Mouse (Mus musculus): ENCODE data around the gene Prx. TPM values are rescaled to one million over a fixed set of nuclear protein-coding genes. Genes with fewer than 3 reads are reported as not detected.

Gene Prx
- total and polyA plus RNA-seq, 2 experiments from 2014 or later, result 1.5 to 3.2 TPM

GRCm38 (mm10) chr7:27473835-27474489 is 25.2 kb upstream of the Prx start:
- ATAC-seq (ENCODE audit: low FRiP score) (no peak), DNase-seq (ENCODE audit: low spot score) (no peak)
- no peak for TF ChIP-seq CTCF (IDR thresholded peaks at IDR 0.05)
- Histone ChIP-seq H3K27me3 (ENCODE audit: insufficient read depth, low read length) (no peaks in the 10 kb centered on the region), H3K4me2 (ENCODE audit: low read depth, low read length, poor library complexity, severe bottlenecking) (peak overlapping the region; percentile 87), H3K36me3 (ENCODE audit: insufficient read depth, low read length) (0 out of 2 replicates have a peak, but pooled peaks cover 3% of the 10 kb centered on the region), H3K9ac (replicated peaks; ENCODE audit: low read length, poor library complexity, severe bottlenecking) (peak overlapping the region; percentile 36; the same call in 1 of the 2 replicates), H3K27ac (ENCODE audit: low read depth, low read length) (peak overlapping the region; percentile 60), H3K4me1 (ENCODE audit: insufficient read depth, low read length) (no peaks in the 10 kb centered on the region), H3K9me3 (ENCODE audit: low read length) (no peaks in the 10 kb centered on the region), H3K4me3 (ENCODE audit: low read depth, low read length) (peak overlapping the region; percentile 57)
- WGBS, result under 1% methylated on average over 34 of the region's 34 CpGs

- Histone ChIP-seq H3K4me2 (ENCODE audit: low read depth, low read length, poor library complexity, severe bottlenecking) (peak overlapping the region; percentile 87), H3K27me3 (ENCODE audit: insufficient read depth, low read length) (no peaks in the 10 kb centered on the region), H3K27ac (ENCODE audit: low read depth, low read length) (peak overlapping the region; percentile 60), H3K36me3 (ENCODE audit: insufficient read depth, low read length) (0 out of 2 replicates have a peak, but pooled peaks cover 3% of the 10 kb centered on the region), H3K4me1 (ENCODE audit: insufficient read depth, low read length) (no peaks in the 10 kb centered on the region), H3K4me3 (ENCODE audit: low read depth, low read length) (peak overlapping the region; percentile 57), H3K9ac (replicated peaks; ENCODE audit: low read length, poor library complexity, severe bottlenecking) (no peak overlapping the region; the same call in 1 of the 2 replicates), H3K9me3 (ENCODE audit: low read length) (no peaks in the 10 kb centered on the region)
- DNase-seq (ENCODE audit: low spot score) (peak; percentile 99), ATAC-seq (ENCODE audit: low FRiP score) (peak; percentile 91)
- WGBS, result under 1% methylated on average over 23 of the region's 23 CpGs
- TF ChIP-seq CTCF (IDR thresholded peaks at IDR 0.05), result peak; percentile 77
Observed at GRCm38 (mm10) chr7:27474490-27474954, 24.6 kb upstream of the Prx start.

GRCm38 (mm10) chr7:27475596-27475995 is 23.5 kb upstream of the Prx start:
- H3K4me2 ChIP-seq (ENCODE audit: low read depth, low read length, poor library complexity, severe bottlenecking), result no peak overlapping the region
- DNase-seq (ENCODE audit: low spot score), result no peak
- H3K36me3 ChIP-seq (ENCODE audit: insufficient read depth, low read length), result 0 out of 2 replicates have a peak, but pooled peaks cover 3% of the 10 kb centered on the region
- no peaks in the 10 kb centered on the region for H3K9me3 ChIP-seq (ENCODE audit: low read length)
- H3K27ac ChIP-seq (ENCODE audit: low read depth, low read length), result no peak overlapping the region
- H3K27me3 ChIP-seq (ENCODE audit: insufficient read depth, low read length), result no peaks in the 10 kb centered on the region
- WGBS, result 95% methylated on average over 2 of the region's 2 CpGs
- no peak for TF ChIP-seq CTCF (IDR thresholded peaks at IDR 0.05)
- H3K4me3 ChIP-seq (ENCODE audit: low read depth, low read length), result no peak overlapping the region
- ATAC-seq (ENCODE audit: low FRiP score), result no peak
- H3K4me1 ChIP-seq (ENCODE audit: insufficient read depth, low read length), result no peaks in the 10 kb centered on the region
- H3K9ac ChIP-seq (replicated peaks; ENCODE audit: low read length, poor library complexity, severe bottlenecking), result no peak overlapping the region

GRCm38 (mm10) chr7:27476098-27476635 is 23.0 kb upstream of the Prx start:
- no peaks in the 10 kb centered on the region for H3K9me3 ChIP-seq (ENCODE audit: low read length)
- WGBS, result 95% methylated on average over 14 of the region's 14 CpGs
- no peak overlapping the region for H3K4me3 ChIP-seq (ENCODE audit: low read depth, low read length)
- H3K27ac ChIP-seq (ENCODE audit: low read depth, low read length), result no peak overlapping the region
- H3K27me3 ChIP-seq (ENCODE audit: insufficient read depth, low read length), result no peaks in the 10 kb centered on the region
- ATAC-seq (ENCODE audit: low FRiP score), result no peak
- H3K4me1 ChIP-seq (ENCODE audit: insufficient read depth, low read length), result no peaks in the 10 kb centered on the region
- 0 out of 2 replicates have a peak, but pooled peaks cover 3% of the 10 kb centered on the region for H3K36me3 ChIP-seq (ENCODE audit: insufficient read depth, low read length)
- no peak overlapping the region for H3K4me2 ChIP-seq (ENCODE audit: low read depth, low read length, poor library complexity, severe bottlenecking)
- no peak for DNase-seq (ENCODE audit: low spot score)
- no peak overlapping the region for H3K9ac ChIP-seq (replicated peaks; ENCODE audit: low read length, poor library complexity, severe bottlenecking)
- no peak for TF ChIP-seq CTCF (IDR thresholded peaks at IDR 0.05)

GRCm38 (mm10) chr7:27478561-27478960 is 20.6 kb upstream of the Prx start:
- H3K4me3 ChIP-seq (ENCODE audit: low read depth, low read length), result no peak overlapping the region
- TF ChIP-seq CTCF (IDR thresholded peaks at IDR 0.05), result no peak
- H3K4me1 ChIP-seq (ENCODE audit: insufficient read depth, low read length), result no peaks in the 10 kb centered on the region
- no peak for ATAC-seq (ENCODE audit: low FRiP score)
- H3K27ac ChIP-seq (ENCODE audit: low read depth, low read length), result no peak overlapping the region
- DNase-seq (ENCODE audit: low spot score), result no peak
- 0 out of 2 replicates have a peak, but pooled peaks cover 3% of the 10 kb centered on the region for H3K36me3 ChIP-seq (ENCODE audit: insufficient read depth, low read length)
- H3K4me2 ChIP-seq (ENCODE audit: low read depth, low read length, poor library complexity, severe bottlenecking), result no peak overlapping the region
- no peaks in the 10 kb centered on the region for H3K27me3 ChIP-seq (ENCODE audit: insufficient read depth, low read length)
- H3K9ac ChIP-seq (replicated peaks; ENCODE audit: low read length, poor library complexity, severe bottlenecking), result no peak overlapping the region
- 87% methylated on average over 7 of the region's 7 CpGs for WGBS
- no peaks in the 10 kb centered on the region for H3K9me3 ChIP-seq (ENCODE audit: low read length)

- no peak overlapping the region for H3K4me2 ChIP-seq (ENCODE audit: low read depth, low read length, poor library complexity, severe bottlenecking)
Observed at GRCm38 (mm10) chr7:27479750-27480149, 19.4 kb upstream of the Prx start.

More at GRCm38 (mm10) chr7:27479750-27480149, 19.4 kb upstream of the Prx start:
- Histone ChIP-seq H3K36me3 (ENCODE audit: insufficient read depth, low read length) (0 out of 2 replicates have a peak, but pooled peaks cover 3% of the 10 kb centered on the region), H3K27me3 (ENCODE audit: insufficient read depth, low read length) (no peaks in the 10 kb centered on the region), H3K27ac (ENCODE audit: low read depth, low read length) (no peak overlapping the region), H3K4me3 (ENCODE audit: low read depth, low read length) (no peak overlapping the region), H3K9ac (replicated peaks; ENCODE audit: low read length, poor library complexity, severe bottlenecking) (no peak overlapping the region), H3K9me3 (ENCODE audit: low read length) (no peaks in the 10 kb centered on the region), H3K4me1 (ENCODE audit: insufficient read depth, low read length) (no peaks in the 10 kb centered on the region)
- 73% methylated on average over 1 of the region's 1 CpGs for WGBS
- TF ChIP-seq CTCF (IDR thresholded peaks at IDR 0.05), result no peak
- ATAC-seq (ENCODE audit: low FRiP score) (no peak), DNase-seq (ENCODE audit: low spot score) (no peak)

Measured in midbrain, postnatal 0 days (tissue).